Mouse (Mus musculus) MEL (cell line): ENCODE measurements at regions not wholly inside any gene's neighbourhood (a gene's known extent, or its start where the extent isn't known, plus 50 kb on each side); places are given as distances from the start of the nearest gene placed in this dataset.

Source experiments
- DNase-seq: peaks from one replicate; pipeline ENCODE4 v3.0.0; 2011; ENCODE audit warnings: low read depth, low spot score
- H3K27ac ChIP-seq: 2 replicates; pipeline ENCODE4 v1.5.1; 2012; ENCODE audit warnings: low read depth, mild to moderate bottlenecking, control low read depth, low read length, moderate library complexity; ENCODE audit not compliant: control insufficient read depth
- H3K27me3 ChIP-seq, 2 experiments: fragments of 150-350 bp in 1 of 2; sonication (generic) in 1 of 2; 2 replicates each; pipeline ENCODE4 v1.6.1; 2012; ENCODE audit warnings: low read length in 2 of 2, mild to moderate bottlenecking in 2 of 2, improper control_type of control experiment in 1 of 2, moderate library complexity in 1 of 2; ENCODE audit not compliant: insufficient read depth in 2 of 2, control insufficient read depth in 1 of 2
- H3K36me3 ChIP-seq, 2 experiments: 2 replicates each; pipeline ENCODE4 v1.6.1; 2012 to 2014; ENCODE audit warnings: low read length in 2 of 2, improper control_type of control experiment in 1 of 2, inconsistent platforms in 1 of 2, mild to moderate bottlenecking in 1 of 2; ENCODE audit not compliant: insufficient read depth in 2 of 2, control insufficient read depth in 1 of 2
- H3K4me1 ChIP-seq, 2 experiments: fragments of 150-350 bp in 1 of 2; sonication (generic) in 1 of 2; 2 replicates each; pipeline ENCODE4 v1.6.1; 2012; ENCODE audit warnings: low read length in 2 of 2, improper control_type of control experiment in 1 of 2, mild to moderate bottlenecking in 1 of 2; ENCODE audit not compliant: insufficient read depth in 2 of 2, control insufficient read depth in 1 of 2
- H3K4me3 ChIP-seq, 2 experiments: fragments of 150-350 bp in 1 of 2; sonication (generic) in 1 of 2; 2 replicates each; pipeline ENCODE4 v1.5.1; 2012; ENCODE audit warnings: low read depth in 2 of 2, low read length in 2 of 2, mild to moderate bottlenecking in 2 of 2, moderate library complexity in 2 of 2, control low read depth in 1 of 2, improper control_type of control experiment in 1 of 2; ENCODE audit not compliant: control insufficient read depth in 1 of 2, insufficient read depth in 1 of 2
- H3K79me2 ChIP-seq: 2 replicates; pipeline ENCODE4 v1.6.1; 2012; ENCODE audit warnings: mild to moderate bottlenecking, low read length, moderate library complexity; ENCODE audit not compliant: control insufficient read depth, poor library complexity, insufficient read depth
- H3K9ac ChIP-seq: 2 replicates; pipeline ENCODE4 v1.6.1; 2012; ENCODE audit warnings: low read depth, mild to moderate bottlenecking, control low read depth, low read length, moderate library complexity; ENCODE audit not compliant: control insufficient read depth, poor library complexity, severe bottlenecking
- H3K9me3 ChIP-seq: fragments of 150-350 bp; sonication (generic); replicated peaks from 2 replicates; pipeline ENCODE4 v1.6.1; 2012; ENCODE audit warnings: mild to moderate bottlenecking, low read length, improper control_type of control experiment, moderate library complexity; ENCODE audit not compliant: insufficient read depth
- CHD2 ChIP-seq: IDR thresholded peaks from 2 replicates; pipeline ENCODE4 v1.6.1; 2011; ENCODE audit warnings: low read length, improper control_type of control experiment
- CTCF ChIP-seq, 3 experiments: IDR thresholded peaks in 2 of 3; conservative IDR thresholded peaks in 1 of 3; 2 replicates each; pipeline ENCODE4 v1.5.1; 2011 to 2012; ENCODE audit warnings: low read length in 3 of 3, low read depth in 2 of 3, mild to moderate bottlenecking in 2 of 3, improper control_type of control experiment in 1 of 3, inconsistent platforms in 1 of 3, mixed read lengths in 1 of 3, moderate library complexity in 1 of 3; ENCODE audit not compliant: control insufficient read depth in 1 of 3, insufficient read depth in 1 of 3, poor library complexity in 1 of 3, severe bottlenecking in 1 of 3
- EP300 ChIP-seq, 2 experiments: IDR thresholded peaks; 2 replicates each; pipeline ENCODE4 v1.6.1; 2011; ENCODE audit warnings: improper control_type of control experiment in 2 of 2, low read length in 2 of 2, low read depth in 1 of 2, mild to moderate bottlenecking in 1 of 2
- GABPA ChIP-seq: IDR thresholded peaks from 2 replicates; pipeline ENCODE4 v1.6.1; 2012; ENCODE audit warnings: low read depth, mild to moderate bottlenecking, inconsistent platforms, low read length, improper control_type of control experiment, moderate library complexity
- GATA1 ChIP-seq: IDR thresholded peaks from 2 replicates; pipeline ENCODE4 v1.6.1; 2011; ENCODE audit warnings: low read depth, low read length, improper control_type of control experiment
- JUND ChIP-seq: IDR thresholded peaks from 2 replicates; pipeline ENCODE4 v1.6.1; 2011; ENCODE audit warnings: low read depth, mild to moderate bottlenecking, improper control_type of control experiment, low read length
- KAT2A ChIP-seq: conservative IDR thresholded peaks from 2 replicates; pipeline ENCODE4 v1.6.1; 2012; ENCODE audit warnings: low read depth, low read length, improper control_type of control experiment, inconsistent platforms
- MAZ ChIP-seq: IDR thresholded peaks from 2 replicates; pipeline ENCODE4 v1.6.1; 2012; ENCODE audit warnings: low read depth, mild to moderate bottlenecking, inconsistent platforms, low read length, improper control_type of control experiment
- MEF2A ChIP-seq: IDR thresholded peaks from 2 replicates; pipeline ENCODE4 v1.6.1; 2014; ENCODE audit warnings: low read depth, mild to moderate bottlenecking, inconsistent platforms, low read length, improper control_type of control experiment; ENCODE audit not compliant: poor library complexity, insufficient replicate concordance, severe bottlenecking; ENCODE audit errors: extremely low read depth
- MXI1 ChIP-seq: IDR thresholded peaks from 2 replicates; pipeline ENCODE4 v1.6.1; 2011; ENCODE audit warnings: mild to moderate bottlenecking, low read depth, low read length, improper control_type of control experiment
- MYB ChIP-seq: IDR thresholded peaks from 2 replicates; pipeline ENCODE4 v1.6.1; 2011; ENCODE audit warnings: mild to moderate bottlenecking, low read depth, low read length, improper control_type of control experiment
- MYC ChIP-seq: IDR thresholded peaks from 2 replicates; pipeline ENCODE4 v1.6.1; 2011; ENCODE audit warnings: low read depth, mild to moderate bottlenecking, low read length, improper control_type of control experiment, moderate library complexity
- NELFE ChIP-seq: IDR thresholded peaks from 2 replicates; pipeline ENCODE4 v1.6.1; 2011; ENCODE audit warnings: low read depth, low read length, improper control_type of control experiment
- NRF1 ChIP-seq: IDR thresholded peaks from 2 replicates; pipeline ENCODE4 v1.6.1; 2014; ENCODE audit warnings: low read depth, mild to moderate bottlenecking, inconsistent platforms, low read length, improper control_type of control experiment, moderate library complexity; ENCODE audit not compliant: poor library complexity, insufficient read depth, severe bottlenecking
- POLR2A ChIP-seq, 2 experiments: IDR thresholded peaks; 2 replicates each; pipeline ENCODE4 v1.6.1; 2011 to 2012; ENCODE audit warnings: low read length in 2 of 2, mild to moderate bottlenecking in 2 of 2, control low read depth in 1 of 2, improper control_type of control experiment in 1 of 2, low read depth in 1 of 2, moderate library complexity in 1 of 2; ENCODE audit not compliant: control insufficient read depth in 1 of 2, insufficient read depth in 1 of 2, poor library complexity in 1 of 2
- RCOR1 ChIP-seq: IDR thresholded peaks from 2 replicates; pipeline ENCODE4 v1.6.1; 2012; ENCODE audit warnings: low read depth, mild to moderate bottlenecking, inconsistent platforms, low read length, improper control_type of control experiment
- SMC3 ChIP-seq: IDR thresholded peaks from 2 replicates; pipeline ENCODE4 v1.6.1; 2011; ENCODE audit warnings: low read depth, low read length, improper control_type of control experiment
- TAL1 ChIP-seq: IDR thresholded peaks from 2 replicates; pipeline ENCODE4 v1.6.1; 2012; ENCODE audit warnings: mild to moderate bottlenecking, inconsistent platforms, low read length, moderate library complexity, mixed read lengths
- TBP ChIP-seq: IDR thresholded peaks from 2 replicates; pipeline ENCODE4 v1.8.0; 2011; ENCODE audit warnings: low read depth, low read length, improper control_type of control experiment
- USF1 ChIP-seq: IDR thresholded peaks from 2 replicates; pipeline ENCODE4 v1.6.1; 2014; ENCODE audit warnings: low read depth, mild to moderate bottlenecking, inconsistent platforms, low read length, improper control_type of control experiment, moderate library complexity
- ZNF384 ChIP-seq: IDR thresholded peaks from 2 replicates; pipeline ENCODE4 v1.6.1; 2012; ENCODE audit warnings: low read depth, mild to moderate bottlenecking, inconsistent platforms, low read length, improper control_type of control experiment

GRCm38 (mm10) chr14:102676582-102676981, 305.9 kb downstream of the Kctd12 start:
- H3K4me1 ChIP-seq, result no peaks in the 10 kb centered on the region
- no peak for DNase-seq
- H3K9me3 ChIP-seq, result no peaks in the 10 kb centered on the region
- no peak overlapping the region for H3K4me3 ChIP-seq
- TF ChIP-seq EP300 (IDR thresholded peaks at IDR 0.05; ENCODE audit: low read depth in 1 of 2, low read length in 2 of 2), result no peak
- no peak for TF ChIP-seq POLR2A (IDR thresholded peaks at IDR 0.05; ENCODE audit: control insufficient read depth in 1 of 2, insufficient read depth in 1 of 2, low read depth in 1 of 2, low read length in 2 of 2, poor library complexity in 1 of 2)
- no peak for TF ChIP-seq USF1
- TF ChIP-seq MYB, result no peak
- no peak for TF ChIP-seq NRF1
- TF ChIP-seq MAZ, result no peak
- TF ChIP-seq MEF2A, result no peak
- no peak for TF ChIP-seq CTCF (IDR thresholded peaks at IDR 0.05 in 2 of 3, conservative IDR thresholded peaks at IDR 0.05 in 1 of 3; ENCODE audit: control insufficient read depth in 1 of 3, insufficient read depth in 1 of 3, low read depth in 2 of 3, low read length in 3 of 3, poor library complexity in 1 of 3, severe bottlenecking in 1 of 3)
- TF ChIP-seq JUND, result no peak
- TF ChIP-seq GABPA, result no peak
- TF ChIP-seq NELFE, result no peak
- TF ChIP-seq GATA1, result no peak
- TF ChIP-seq TAL1, result no peak
- TF ChIP-seq MYC, result no peak
- TF ChIP-seq ZNF384, result no peak
- no peaks in the 10 kb centered on the region for H3K36me3 ChIP-seq
- H3K9ac ChIP-seq, result no peak overlapping the region
- H3K79me2 ChIP-seq, result no peaks in the 10 kb centered on the region
- no peak overlapping the region for H3K27ac ChIP-seq
- H3K27me3 ChIP-seq, result no peaks in the 10 kb centered on the region

GRCm38 (mm10) chr14:102674635-102675034, 307.8 kb downstream of the Kctd12 start:
- H3K4me3 ChIP-seq, result no peak overlapping the region
- no peaks in the 10 kb centered on the region for H3K4me1 ChIP-seq
- no peaks in the 10 kb centered on the region for H3K79me2 ChIP-seq
- TF ChIP-seq KAT2A (no peak), SMC3 (no peak), CHD2 (no peak), MXI1 (no peak), NRF1 (no peak), TBP (no peak), RCOR1 (no peak), NELFE (no peak), MYC (no peak)
- H3K9me3 ChIP-seq, result no peaks in the 10 kb centered on the region
- no peak for DNase-seq
- H3K36me3 ChIP-seq, result no peaks in the 10 kb centered on the region
- no peak overlapping the region for H3K9ac ChIP-seq
- no peak overlapping the region for H3K27ac ChIP-seq
- H3K27me3 ChIP-seq, result no peaks in the 10 kb centered on the region
